18 mouse cellular contexts compared by ENCODE assay signal in genomic region chr6:113386025-113386424, GRCm38 (mm10). TPM values are rescaled to one million over a fixed set of nuclear protein-coding genes. Genes with fewer than 3 reads are reported as not detected.
DNase-seq lines count a peak whose midpoint lies in the region; ATAC-seq and TF ChIP-seq lines count a peak whose summit lies in the region.
"Had no signal": no experiment of that assay in that cellular context is flagged by ENCODE, and none has a peak within 500 bp of the region (broad histone marks: within the 10 kb centered on the region; RNA-seq: fewer than 3 reads in every experiment).

No protein-coding gene starts in this region.

- ATAC-seq in hindbrain, embryonic 13.5 days (ENCODE audit: low FRiP score): peak; percentile 68
- ATAC-seq in hindbrain, embryonic 12.5 days (ENCODE audit: low FRiP score): no peak
- no peak for ATAC-seq in midbrain, postnatal 0 days (ENCODE audit: low FRiP score)
- no peak for ATAC-seq in midbrain, embryonic 16.5 days
- ATAC-seq in hindbrain, embryonic 16.5 days: peak; percentile 75
- ATAC-seq in neural tube, embryonic 14.5 days (ENCODE audit: low read depth): peak; percentile 77
- ATAC-seq: forebrain, embryonic 14.5 days; lung, postnatal 0 days had no signal

- peak; percentile 61 for DNase-seq in midbrain, postnatal 0 days (ENCODE audit: low spot score)
- no peak for DNase-seq in urinary bladder, adult 18-20 months (ENCODE audit: low spot score in 2 of 2)
- no peak for DNase-seq in layer of hippocampus, postnatal 36 days
- DNase-seq: adrenal gland, postnatal 36 days; B cell, adult 2 months; gastrocnemius, postnatal 25 days; kidney, adult 8-10 months; kidney, postnatal 14 days had no signal

- H3K27ac ChIP-seq in hindbrain, embryonic 13.5 days: peak overlapping the region; percentile 60; the same call in 1 of the 2 replicates
- H3K27ac ChIP-seq in hindbrain, embryonic 12.5 days: no peak overlapping the region
- H3K27ac ChIP-seq in midbrain, postnatal 0 days (ENCODE audit: low read depth, low read length): no peak overlapping the region
- H3K27ac ChIP-seq in midbrain, embryonic 16.5 days (ENCODE audit: low read length): no peak overlapping the region
- H3K27ac ChIP-seq in hindbrain, embryonic 16.5 days (ENCODE audit: low read depth, low read length): no peak overlapping the region; the same call in 1 of the 2 replicates
- H3K27ac ChIP-seq in neural tube, embryonic 14.5 days (ENCODE audit: low read depth, low read length): no peak overlapping the region
- H3K27ac ChIP-seq: limb, embryonic 13.5 days; midbrain, embryonic 12.5 days had no signal

- no peak overlapping the region for H3K9ac ChIP-seq in hindbrain, embryonic 13.5 days
- no peak overlapping the region for H3K9ac ChIP-seq in hindbrain, embryonic 12.5 days
- H3K9ac ChIP-seq in midbrain, postnatal 0 days (replicated peaks; ENCODE audit: low read length, poor library complexity, severe bottlenecking): no peak overlapping the region
- no peak overlapping the region for H3K9ac ChIP-seq in midbrain, embryonic 16.5 days (ENCODE audit: low read depth, low read length)
- H3K9ac ChIP-seq in hindbrain, embryonic 16.5 days (ENCODE audit: low read depth, low read length): no peak overlapping the region
- H3K9ac ChIP-seq in neural tube, embryonic 14.5 days (replicated peaks; ENCODE audit: low read depth, low read length): no peak overlapping the region
- H3K9ac ChIP-seq: limb, embryonic 13.5 days; midbrain, embryonic 12.5 days had no signal

- TF ChIP-seq CTCF in midbrain, postnatal 0 days (IDR thresholded peaks at IDR 0.05): no peak

- peaks cover 15% of the 10 kb centered on the region; the same call in 1 of the 2 replicates for H3K4me1 ChIP-seq in hindbrain, embryonic 13.5 days (replicated peaks)
- H3K4me1 ChIP-seq in hindbrain, embryonic 12.5 days: no peaks in the 10 kb centered on the region
- H3K4me1 ChIP-seq in midbrain, postnatal 0 days (ENCODE audit: insufficient read depth, low read length): no peaks in the 10 kb centered on the region
- H3K4me1 ChIP-seq in midbrain, embryonic 16.5 days (ENCODE audit: control insufficient read depth, insufficient read depth, low read length): no peaks in the 10 kb centered on the region
- no peaks in the 10 kb centered on the region for H3K4me1 ChIP-seq in hindbrain, embryonic 16.5 days (ENCODE audit: control insufficient read depth, insufficient read depth, low read depth, low read length)
- no peaks in the 10 kb centered on the region for H3K4me1 ChIP-seq in neural tube, embryonic 14.5 days (ENCODE audit: control insufficient read depth, insufficient read depth, low read length)
- H3K4me1 ChIP-seq: midbrain, embryonic 12.5 days had no signal

- no peaks in the 10 kb centered on the region for H3K9me3 ChIP-seq in hindbrain, embryonic 13.5 days
- no peaks in the 10 kb centered on the region for H3K9me3 ChIP-seq in hindbrain, embryonic 12.5 days (replicated peaks)
- no peaks in the 10 kb centered on the region for H3K9me3 ChIP-seq in midbrain, postnatal 0 days (ENCODE audit: low read length)
- H3K9me3 ChIP-seq in midbrain, embryonic 16.5 days (replicated peaks; ENCODE audit: control insufficient read depth, low read length, poor library complexity, severe bottlenecking): no peaks in the 10 kb centered on the region
- H3K9me3 ChIP-seq in hindbrain, embryonic 16.5 days (ENCODE audit: control insufficient read depth, low read length): no peaks in the 10 kb centered on the region
- no peaks in the 10 kb centered on the region for H3K9me3 ChIP-seq in neural tube, embryonic 14.5 days (ENCODE audit: control insufficient read depth, low read length)
- H3K9me3 ChIP-seq: limb, embryonic 13.5 days; midbrain, embryonic 12.5 days had no signal

- no peaks in the 10 kb centered on the region for H3K27me3 ChIP-seq in hindbrain, embryonic 13.5 days
- no peaks in the 10 kb centered on the region for H3K27me3 ChIP-seq in hindbrain, embryonic 12.5 days
- H3K27me3 ChIP-seq in midbrain, postnatal 0 days (ENCODE audit: insufficient read depth, low read length): no peaks in the 10 kb centered on the region
- H3K27me3 ChIP-seq in midbrain, embryonic 16.5 days (ENCODE audit: control insufficient read depth, insufficient read depth, low read depth, low read length): no peaks in the 10 kb centered on the region
- no peaks in the 10 kb centered on the region for H3K27me3 ChIP-seq in hindbrain, embryonic 16.5 days (replicated peaks; ENCODE audit: control insufficient read depth, insufficient read depth, low read length)
- no peaks in the 10 kb centered on the region for H3K27me3 ChIP-seq in neural tube, embryonic 14.5 days (ENCODE audit: control insufficient read depth, insufficient read depth, low read length)
- H3K27me3 ChIP-seq: limb, embryonic 13.5 days; midbrain, embryonic 12.5 days had no signal

- H3K4me3 ChIP-seq in hindbrain, embryonic 13.5 days: no peak overlapping the region
- no peak overlapping the region for H3K4me3 ChIP-seq in hindbrain, embryonic 12.5 days
- no peak overlapping the region for H3K4me3 ChIP-seq in midbrain, postnatal 0 days (ENCODE audit: low read depth, low read length)
- no peak overlapping the region for H3K4me3 ChIP-seq in midbrain, embryonic 16.5 days (ENCODE audit: low read depth, low read length)
- no peak overlapping the region for H3K4me3 ChIP-seq in hindbrain, embryonic 16.5 days (ENCODE audit: low read length)
- H3K4me3 ChIP-seq in neural tube, embryonic 14.5 days (ENCODE audit: low read depth, low read length): no peak overlapping the region
- H3K4me3 ChIP-seq: erythroblast, embryonic 14.5 days; limb, embryonic 13.5 days; midbrain, embryonic 12.5 days had no signal

- 90% methylated on average over 3 of the region's 3 CpGs for WGBS in hindbrain, embryonic 13.5 days
- 91% methylated on average over 3 of the region's 3 CpGs for WGBS in hindbrain, embryonic 12.5 days
- WGBS in midbrain, postnatal 0 days: 79% methylated on average over 3 of the region's 3 CpGs
- 84% methylated on average over 3 of the region's 3 CpGs for WGBS in midbrain, embryonic 16.5 days
- 79% methylated on average over 3 of the region's 3 CpGs for WGBS in hindbrain, embryonic 16.5 days
- WGBS in neural tube, embryonic 14.5 days: 66% methylated on average over 3 of the region's 3 CpGs

- H3K36me3 ChIP-seq in hindbrain, embryonic 13.5 days: peaks cover 98% of the 10 kb centered on the region
- H3K36me3 ChIP-seq in hindbrain, embryonic 12.5 days: peaks cover 91% of the 10 kb centered on the region
- peaks cover 61% of the 10 kb centered on the region for H3K36me3 ChIP-seq in midbrain, postnatal 0 days (ENCODE audit: insufficient read depth, low read length)
- H3K36me3 ChIP-seq in midbrain, embryonic 16.5 days (ENCODE audit: control insufficient read depth, insufficient read depth, low read length): peaks cover 45% of the 10 kb centered on the region
- peaks cover 62% of the 10 kb centered on the region for H3K36me3 ChIP-seq in hindbrain, embryonic 16.5 days (ENCODE audit: control insufficient read depth, insufficient read depth, low read length)
- peaks cover 80% of the 10 kb centered on the region for H3K36me3 ChIP-seq in neural tube, embryonic 14.5 days (ENCODE audit: control insufficient read depth, insufficient read depth, low read length)

- no peak overlapping the region for H3K4me2 ChIP-seq in hindbrain, embryonic 13.5 days
- H3K4me2 ChIP-seq in hindbrain, embryonic 12.5 days (replicated peaks): no peak overlapping the region
- H3K4me2 ChIP-seq in midbrain, postnatal 0 days (ENCODE audit: low read depth, low read length, poor library complexity, severe bottlenecking): no peak overlapping the region
- H3K4me2 ChIP-seq in midbrain, embryonic 16.5 days (ENCODE audit: low read length): no peak overlapping the region
- H3K4me2 ChIP-seq in hindbrain, embryonic 16.5 days (ENCODE audit: low read length): no peak overlapping the region
- no peak overlapping the region for H3K4me2 ChIP-seq in neural tube, embryonic 14.5 days (ENCODE audit: low read depth, low read length)
- H3K4me2 ChIP-seq: limb, embryonic 13.5 days; midbrain, embryonic 12.5 days had no signal

RNA-seq across cellular contexts. Expression of gene Ttll3, which starts 3.0 kb away (rescaled TPM):
- 11.8 TPM in 2 replicates for polyA plus RNA-seq in hindbrain, embryonic 13.5 days (2015; fragmentation: Nextera tagmentation; extraction: Ambion mirVana)
- 8.0 and 8.9 TPM in 2 replicates for polyA plus RNA-seq in hindbrain, embryonic 12.5 days (2016; fragmentation: Nextera tagmentation; extraction: Ambion mirVana)
- total RNA-seq in midbrain, postnatal 0 days (2014; rRNA removed): 10.0 and 20.0 TPM in 2 replicates
- polyA plus RNA-seq in midbrain, postnatal 0 days (2015; fragmentation: Nextera tagmentation; extraction: Ambion mirVana): 10.2 and 14.6 TPM in 2 replicates
- polyA plus RNA-seq in midbrain, embryonic 16.5 days (2015; fragmentation: Nextera tagmentation; extraction: Ambion mirVana): 13.2 and 15.8 TPM in 2 replicates
- 9.2 and 11.8 TPM in 2 replicates for polyA plus RNA-seq in hindbrain, embryonic 16.5 days (2015; fragmentation: Nextera tagmentation; extraction: Ambion mirVana)
- polyA plus RNA-seq in neural tube, embryonic 14.5 days (2014; fragmentation: Nextera tagmentation; extraction: Ambion mirVana): 8.9 and 9.1 TPM in 2 replicates
- 10 to 100 TPM; 17.8 to 19.3 TPM for total RNA-seq in layer of hippocampus, postnatal 36 days (2021)

RNA-seq across cellular contexts. Expression of gene Arpc4, which starts 8.1 kb away (rescaled TPM):
- 416 and 430 TPM in 2 replicates for polyA plus RNA-seq in hindbrain, embryonic 13.5 days (2015; fragmentation: Nextera tagmentation; extraction: Ambion mirVana)
- polyA plus RNA-seq in hindbrain, embryonic 12.5 days (2016; fragmentation: Nextera tagmentation; extraction: Ambion mirVana): 363 and 371 TPM in 2 replicates
- total RNA-seq in midbrain, postnatal 0 days (2014; rRNA removed): 190 and 200 TPM in 2 replicates
- 505 TPM in 2 replicates for polyA plus RNA-seq in midbrain, postnatal 0 days (2015; fragmentation: Nextera tagmentation; extraction: Ambion mirVana)
- 442 and 475 TPM in 2 replicates for polyA plus RNA-seq in midbrain, embryonic 16.5 days (2015; fragmentation: Nextera tagmentation; extraction: Ambion mirVana)
- polyA plus RNA-seq in hindbrain, embryonic 16.5 days (2015; fragmentation: Nextera tagmentation; extraction: Ambion mirVana): 440 and 455 TPM in 2 replicates
- polyA plus RNA-seq in neural tube, embryonic 14.5 days (2014; fragmentation: Nextera tagmentation; extraction: Ambion mirVana): 238 and 253 TPM in 2 replicates
- 100 to 1,000 TPM; 296 to 329 TPM for total RNA-seq in layer of hippocampus, postnatal 36 days (2021)

RNA-seq across cellular contexts. Expression of gene Tada3, which starts 8.3 kb away (rescaled TPM):
- 70.0 and 70.6 TPM in 2 replicates for polyA plus RNA-seq in hindbrain, embryonic 13.5 days (2015; fragmentation: Nextera tagmentation; extraction: Ambion mirVana)
- polyA plus RNA-seq in hindbrain, embryonic 12.5 days (2016; fragmentation: Nextera tagmentation; extraction: Ambion mirVana): 64.5 and 66.0 TPM in 2 replicates
- 27.8 and 31.0 TPM in 2 replicates for total RNA-seq in midbrain, postnatal 0 days (2014; rRNA removed)
- 73.8 and 74.0 TPM in 2 replicates for polyA plus RNA-seq in midbrain, postnatal 0 days (2015; fragmentation: Nextera tagmentation; extraction: Ambion mirVana)
- 75.5 and 82.2 TPM in 2 replicates for polyA plus RNA-seq in midbrain, embryonic 16.5 days (2015; fragmentation: Nextera tagmentation; extraction: Ambion mirVana)
- 68.3 and 71.1 TPM in 2 replicates for polyA plus RNA-seq in hindbrain, embryonic 16.5 days (2015; fragmentation: Nextera tagmentation; extraction: Ambion mirVana)
- 66.3 and 78.5 TPM in 2 replicates for polyA plus RNA-seq in neural tube, embryonic 14.5 days (2014; fragmentation: Nextera tagmentation; extraction: Ambion mirVana)
- 10 to 100 TPM; 53.4 to 56.1 TPM for total RNA-seq in layer of hippocampus, postnatal 36 days (2021)

RNA-seq across cellular contexts. Expression of gene Rpusd3, which starts 33.1 kb away (rescaled TPM):
- polyA plus RNA-seq in hindbrain, embryonic 13.5 days (2015; fragmentation: Nextera tagmentation; extraction: Ambion mirVana): 17.5 and 19.5 TPM in 2 replicates
- polyA plus RNA-seq in hindbrain, embryonic 12.5 days (2016; fragmentation: Nextera tagmentation; extraction: Ambion mirVana): 22.0 and 26.1 TPM in 2 replicates
- total RNA-seq in midbrain, postnatal 0 days (2014; rRNA removed): 17.1 and 53.8 TPM in 2 replicates
- 22.0 and 27.2 TPM in 2 replicates for polyA plus RNA-seq in midbrain, postnatal 0 days (2015; fragmentation: Nextera tagmentation; extraction: Ambion mirVana)
- polyA plus RNA-seq in midbrain, embryonic 16.5 days (2015; fragmentation: Nextera tagmentation; extraction: Ambion mirVana): 15.5 and 20.3 TPM in 2 replicates
- 21.5 and 21.7 TPM in 2 replicates for polyA plus RNA-seq in hindbrain, embryonic 16.5 days (2015; fragmentation: Nextera tagmentation; extraction: Ambion mirVana)
- 19.7 and 23.6 TPM in 2 replicates for polyA plus RNA-seq in neural tube, embryonic 14.5 days (2014; fragmentation: Nextera tagmentation; extraction: Ambion mirVana)
- total RNA-seq in layer of hippocampus, postnatal 36 days (2021): 10 to 100 TPM; 31.1 to 32.4 TPM

RNA-seq across cellular contexts. Expression of gene Camk1, which starts 42.2 kb away (rescaled TPM):
- polyA plus RNA-seq in hindbrain, embryonic 13.5 days (2015; fragmentation: Nextera tagmentation; extraction: Ambion mirVana): 79.6 and 86.3 TPM in 2 replicates
- 72.5 and 78.4 TPM in 2 replicates for polyA plus RNA-seq in hindbrain, embryonic 12.5 days (2016; fragmentation: Nextera tagmentation; extraction: Ambion mirVana)
- total RNA-seq in midbrain, postnatal 0 days (2014; rRNA removed): 102 and 119 TPM in 2 replicates
- polyA plus RNA-seq in midbrain, postnatal 0 days (2015; fragmentation: Nextera tagmentation; extraction: Ambion mirVana): 132 and 142 TPM in 2 replicates
- 121 and 132 TPM in 2 replicates for polyA plus RNA-seq in midbrain, embryonic 16.5 days (2015; fragmentation: Nextera tagmentation; extraction: Ambion mirVana)
- 119 and 128 TPM in 2 replicates for polyA plus RNA-seq in hindbrain, embryonic 16.5 days (2015; fragmentation: Nextera tagmentation; extraction: Ambion mirVana)
- 93.6 and 110 TPM in 2 replicates for polyA plus RNA-seq in neural tube, embryonic 14.5 days (2014; fragmentation: Nextera tagmentation; extraction: Ambion mirVana)
- total RNA-seq in layer of hippocampus, postnatal 36 days (2021): 10 to 100 TPM; 48.6 to 50.1 TPM

Comparison
In these comparisons a context has a peak if more than half of its experiments do, and no peak if none do; other contexts are left out.
1. ATAC-seq: peak in hindbrain, embryonic 13.5 days (single experiment), hindbrain, embryonic 16.5 days (single experiment) and neural tube, embryonic 14.5 days (single experiment); none in hindbrain, embryonic 12.5 days (single experiment), midbrain, postnatal 0 days (single experiment) and midbrain, embryonic 16.5 days (single experiment).